Mouse (Mus musculus) lung, postnatal 36 days (tissue): ENCODE data around the gene Patz1.

Experiments used
- DNase-seq: peaks from one replicate; pipeline ENCODE4 v3.0.0; 2022; ENCODE audit warnings: mixed read lengths

Gene Patz1

GRCm38 (mm10) chr11:3288521-3289301, at the start of gene Patz1:
TSS of gene Patz1 (plus strand) at chr11:3288874.
- peak; percentile 60 for DNase-seq

GRCm38 (mm10) chr11:3242395-3242794, 46.3 kb upstream of the Patz1 start:
- DNase-seq: no peak

GRCm38 (mm10) chr11:3243771-3244170, 44.9 kb upstream of the Patz1 start:
- DNase-seq: no peak

GRCm38 (mm10) chr11:3247387-3247786, 41.3 kb upstream of the Patz1 start:
- no peak for DNase-seq

GRCm38 (mm10) chr11:3259537-3259936, 29.1 kb upstream of the Patz1 start:
- DNase-seq: no peak

GRCm38 (mm10) chr11:3265291-3266078, 23.2 kb upstream of the Patz1 start:
- no peak for DNase-seq

- peak; percentile 96 for DNase-seq
Measured at GRCm38 (mm10) chr11:3266079-3266685, 22.5 kb upstream of the Patz1 start, which contains the start of gene Drg1. TSS of gene Drg1 (minus strand) at chr11:3266415.

- no peak for DNase-seq
Measured at GRCm38 (mm10) chr11:3267133-3267532, 21.5 kb upstream of the Patz1 start.

GRCm38 (mm10) chr11:3269241-3269640, 19.4 kb upstream of the Patz1 start:
- no peak for DNase-seq

GRCm38 (mm10) chr11:3278351-3278750, 10.3 kb upstream of the Patz1 start:
- DNase-seq: no peak

- no peak for DNase-seq
Measured at GRCm38 (mm10) chr11:3279729-3280128, 8.9 kb upstream of the Patz1 start.

- DNase-seq: no peak
Measured at GRCm38 (mm10) chr11:3282887-3283286, 5.8 kb upstream of the Patz1 start.

GRCm38 (mm10) chr11:3283645-3284044, 5.0 kb upstream of the Patz1 start:
- peak; percentile 77 for DNase-seq

GRCm38 (mm10) chr11:3285940-3286339, 2.7 kb upstream of the Patz1 start:
- no peak for DNase-seq

GRCm38 (mm10) chr11:3287131-3287530, 1.5 kb upstream of the Patz1 start:
- DNase-seq: no peak

GRCm38 (mm10) chr11:3287921-3288320, 753 bp upstream of the Patz1 start:
- DNase-seq: no peak

- DNase-seq: peak; percentile 77
Measured at GRCm38 (mm10) chr11:3289302-3289802, 678 bp downstream of the Patz1 start.

- DNase-seq: peak; percentile 86
Measured at GRCm38 (mm10) chr11:3289803-3290639, 1.3 kb downstream of the Patz1 start.

GRCm38 (mm10) chr11:3290640-3291310, 2.1 kb downstream of the Patz1 start:
- peak; percentile 47 for DNase-seq

GRCm38 (mm10) chr11:3291311-3292061, 2.8 kb downstream of the Patz1 start:
- DNase-seq: no peak

GRCm38 (mm10) chr11:3292062-3292421, 3.4 kb downstream of the Patz1 start:
- peak; percentile 56 for DNase-seq
